19 mouse cellular contexts compared by ENCODE assay signal in the genomic region with DNA sequence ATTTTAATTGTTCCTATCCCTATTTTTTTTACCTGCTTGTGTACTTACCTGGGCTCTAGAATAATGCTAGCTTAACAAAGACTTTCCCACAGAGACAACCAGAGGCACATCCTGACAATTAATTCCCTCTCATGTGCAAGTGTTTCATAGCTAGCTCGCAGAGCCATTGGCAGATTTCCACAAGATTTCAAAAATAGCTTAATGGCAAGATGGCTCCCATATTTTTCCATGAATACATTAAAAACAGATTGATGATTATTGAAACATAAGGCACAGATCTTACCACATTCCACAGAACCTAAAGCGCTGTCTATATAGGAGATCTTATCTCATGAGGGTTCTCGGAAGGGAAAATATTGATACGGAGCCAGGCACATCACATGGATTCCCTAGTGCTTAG.
A peak's percentile ranks its signal among the peaks of the same experiment; 100 is the strongest.
DNase-seq lines count a peak whose midpoint lies in the region; ATAC-seq and TF ChIP-seq lines count a peak whose summit lies in the region.
"Had no signal": no experiment of that assay in that cellular context is flagged by ENCODE, and none has a peak within 500 bp of the region (broad histone marks: within the 10 kb centered on the region; RNA-seq: fewer than 3 reads in every experiment).

No protein-coding gene starts in this region.

- no peaks in the 10 kb centered on the region for H3K79me2 ChIP-seq in heart, adult 2 months (replicated peaks; ENCODE audit: control insufficient read depth, insufficient read depth, low read length)

- WGBS in forebrain, embryonic 14.5 days = 81% methylated on average over 4 of the region's 4 CpGs
- WGBS in forebrain, postnatal 0 days = 74% methylated on average over 4 of the region's 4 CpGs
- WGBS in heart, adult 2 months = 70% methylated on average over 4 of the region's 4 CpGs
- 96% methylated on average over 4 of the region's 4 CpGs for WGBS in thymus, adult 2 months

- peaks cover 22% of the 10 kb centered on the region for H3K27me3 ChIP-seq in forebrain, embryonic 14.5 days (replicated peaks; ENCODE audit: control insufficient read depth, insufficient read depth, low read length)
- H3K27me3 ChIP-seq in forebrain, postnatal 0 days (ENCODE audit: insufficient read depth, low read length) = peaks cover 21% of the 10 kb centered on the region; the same call in 1 of the 2 replicates
- no peaks in the 10 kb centered on the region for H3K27me3 ChIP-seq in heart, adult 2 months (ENCODE audit: control insufficient read depth, insufficient read depth, low read length)
- H3K27me3 ChIP-seq in E14TG2a.4 (ENCODE audit: insufficient read depth, low read length) = no peaks in the 10 kb centered on the region; the same call in 1 of the 2 replicates
- H3K27me3 ChIP-seq in thymus, adult 2 months (ENCODE audit: control insufficient read depth, insufficient read depth, low read length) = no peaks in the 10 kb centered on the region
- H3K27me3 ChIP-seq: Patski had no signal

- H3K4me1 ChIP-seq in forebrain, embryonic 14.5 days (ENCODE audit: control insufficient read depth, insufficient read depth, low read length) = peaks cover 3% of the 10 kb centered on the region; the same call in 1 of the 2 replicates
- H3K4me1 ChIP-seq in forebrain, postnatal 0 days (ENCODE audit: insufficient read depth) = peaks cover 4% of the 10 kb centered on the region
- H3K4me1 ChIP-seq in heart, adult 2 months (ENCODE audit: control insufficient read depth, insufficient read depth, low read length) = peaks cover 24% of the 10 kb centered on the region
- peaks cover 92% of the 10 kb centered on the region for H3K4me1 ChIP-seq in E14TG2a.4 (replicated peaks; ENCODE audit: low read depth, low read length)
- peaks cover 25% of the 10 kb centered on the region; the same call in 1 of the 2 replicates for H3K4me1 ChIP-seq in brown adipose tissue, adult 24 weeks (ENCODE audit: control insufficient read depth, insufficient read depth, insufficient read length, low read length)
- peaks cover 27% of the 10 kb centered on the region for H3K4me1 ChIP-seq in thymus, adult 2 months (replicated peaks; ENCODE audit: control insufficient read depth, insufficient read depth, low read length)

- H3K9me3 ChIP-seq in forebrain, embryonic 14.5 days (replicated peaks; ENCODE audit: control insufficient read depth, low read length) = no peaks in the 10 kb centered on the region
- no peaks in the 10 kb centered on the region for H3K9me3 ChIP-seq in forebrain, postnatal 0 days (ENCODE audit: low read length)
- no peaks in the 10 kb centered on the region for H3K9me3 ChIP-seq in E14TG2a.4 (ENCODE audit: low read length)
- H3K9me3 ChIP-seq: embryonic facial prominence, embryonic 13.5 days; heart, embryonic 12.5 days; hindbrain, embryonic 15.5 days had no signal

- no peak overlapping the region for H3K4me3 ChIP-seq in forebrain, embryonic 14.5 days (ENCODE audit: low read depth, low read length)
- H3K4me3 ChIP-seq in forebrain, postnatal 0 days (ENCODE audit: low read depth, low read length) = no peak overlapping the region
- H3K4me3 ChIP-seq in heart, adult 2 months = no peak overlapping the region
- H3K4me3 ChIP-seq in E14TG2a.4 (replicated peaks; ENCODE audit: low read length) = peak overlapping the region; percentile 62
- H3K4me3 ChIP-seq in brown adipose tissue, adult 24 weeks (ENCODE audit: insufficient read depth, low read depth, low read length) = no peak overlapping the region
- H3K4me3 ChIP-seq in thymus, adult 2 months (ENCODE audit: control insufficient read depth, insufficient read depth, low read length) = no peak overlapping the region
- H3K4me3 ChIP-seq: embryonic facial prominence, embryonic 13.5 days; heart, embryonic 12.5 days; hindbrain, embryonic 15.5 days had no signal

- no peak for TF ChIP-seq POLR2A in heart, adult 2 months (IDR thresholded peaks at IDR 0.05; ENCODE audit: insufficient read depth, low read depth, low read length)
- TF ChIP-seq POLR2A in thymus, adult 2 months (IDR thresholded peaks at IDR 0.05; ENCODE audit: control insufficient read depth, extremely low read depth, insufficient read depth, low read length, poor library complexity) = no peak

- no peak for TF ChIP-seq EP300 in heart, adult 2 months (IDR thresholded peaks at IDR 0.05; ENCODE audit: insufficient read depth, low read depth, low read length)

- peak; percentile 71 for DNase-seq in forebrain, embryonic 14.5 days (ENCODE audit: low spot score)
- DNase-seq in forebrain, postnatal 0 days = no peak
- no peak for DNase-seq in heart, adult 2 months
- no peak for DNase-seq in heart, postnatal 14 days
- DNase-seq in thymus, adult 2 months = no peak
- DNase-seq: adrenal gland, postnatal 14 days; cerebellum, adult 11 months; cerebellum, adult 9-10 months; cerebellum, postnatal 25 days; gastrocnemius, postnatal 10 days; heart, postnatal 36 days had no signal

- no peak for TF ChIP-seq CTCF in forebrain, postnatal 0 days (IDR thresholded peaks at IDR 0.05; ENCODE audit: low read depth)
- TF ChIP-seq CTCF in heart, adult 2 months (IDR thresholded peaks at IDR 0.05) = no peak
- TF ChIP-seq CTCF in E14TG2a.4 (conservative IDR thresholded peaks at IDR 0.05; ENCODE audit: low read length) = no peak
- TF ChIP-seq CTCF in thymus, adult 2 months (IDR thresholded peaks at IDR 0.05; ENCODE audit: borderline replicate concordance, control insufficient read depth, extremely low read depth, insufficient read depth, low read length, poor library complexity) = no peak

- ATAC-seq in forebrain, embryonic 14.5 days = 0 out of 2 replicates have a peak, but pooled peaks have one; percentile 18
- ATAC-seq in forebrain, postnatal 0 days = no peak
- ATAC-seq: activated CD4-positive, CD25-positive, alpha-beta regulatory T cell, adult 4 months; intestine, embryonic 16.5 days; Patski had no signal

- intact Hi-C loops in heart, adult 2 months (cut with DNase I) = no loop called here
- intact Hi-C loops in heart, postnatal 14 days (cut with DNase I) = loop anchor here (1.0 kb wide), 1 partner anchor 10 kb away; no protein-coding TSS in a partner anchor

- H3K36me3 ChIP-seq in forebrain, embryonic 14.5 days (ENCODE audit: control insufficient read depth, insufficient read depth, low read length) = no peaks in the 10 kb centered on the region
- H3K36me3 ChIP-seq in forebrain, postnatal 0 days (ENCODE audit: insufficient read depth) = no peaks in the 10 kb centered on the region
- H3K36me3 ChIP-seq in heart, adult 2 months (ENCODE audit: control insufficient read depth, insufficient read depth, low read length) = no peaks in the 10 kb centered on the region; the same call in 1 of the 2 replicates
- no peaks in the 10 kb centered on the region for H3K36me3 ChIP-seq in E14TG2a.4 (ENCODE audit: insufficient read depth, low read length)
- no peaks in the 10 kb centered on the region for H3K36me3 ChIP-seq in thymus, adult 2 months (ENCODE audit: control insufficient read depth, insufficient read depth, low read length)
- H3K36me3 ChIP-seq: embryonic facial prominence, embryonic 13.5 days; heart, embryonic 12.5 days; hindbrain, embryonic 15.5 days had no signal

- H3K9ac ChIP-seq in forebrain, embryonic 14.5 days (ENCODE audit: low read length) = no peak overlapping the region
- no peak overlapping the region for H3K9ac ChIP-seq in forebrain, postnatal 0 days
- H3K9ac ChIP-seq in heart, adult 2 months (ENCODE audit: low read depth, low read length) = no peak overlapping the region
- H3K9ac ChIP-seq: embryonic facial prominence, embryonic 13.5 days; heart, embryonic 12.5 days; hindbrain, embryonic 15.5 days had no signal

- H3K27ac ChIP-seq in forebrain, embryonic 14.5 days (ENCODE audit: low read depth, low read length) = no peak overlapping the region
- no peak overlapping the region for H3K27ac ChIP-seq in forebrain, postnatal 0 days (ENCODE audit: low read depth, low read length)
- H3K27ac ChIP-seq in heart, adult 2 months = peak overlapping the region; percentile 74
- H3K27ac ChIP-seq in brown adipose tissue, adult 24 weeks (replicated peaks; ENCODE audit: low read depth, low read length) = peak overlapping the region; percentile 28; the same call in 1 of the 2 replicates
- H3K27ac ChIP-seq in thymus, adult 2 months (ENCODE audit: control insufficient read depth, insufficient read depth, low read length) = no peak overlapping the region
- H3K27ac ChIP-seq: embryonic facial prominence, embryonic 13.5 days; hindbrain, embryonic 15.5 days had no signal

- H3K4me2 ChIP-seq in forebrain, embryonic 14.5 days (ENCODE audit: low read length) = no peak overlapping the region
- no peak overlapping the region for H3K4me2 ChIP-seq in forebrain, postnatal 0 days (ENCODE audit: low read depth)
- H3K4me2 ChIP-seq: embryonic facial prominence, embryonic 13.5 days; heart, embryonic 12.5 days; hindbrain, embryonic 15.5 days had no signal

Comparison
In these comparisons a context has a peak if more than half of its experiments do, and no peak if none do; other contexts are left out.
1. H3K27ac ChIP-seq: peak in heart, adult 2 months (single experiment) and brown adipose tissue, adult 24 weeks (single experiment); none in forebrain, embryonic 14.5 days (single experiment), forebrain, postnatal 0 days (single experiment) and thymus, adult 2 months (single experiment).